Mouse (Mus musculus): ENCODE results near the gene Klb.
"Not testable (repeated sequence)": the region's sequence is repeated elsewhere in the genome, so short reads cannot be mapped to it uniquely, and the experiment has no call there.

Klb gene

GRCm38 (mm10) chr5:65348168-65348567 lies at the start of gene Klb:
TSS of gene Klb (plus strand) at chr5:65348314.
- no peak for DNase-seq (ENCODE audit: low spot score)

- DNase-seq (ENCODE audit: low spot score), result not testable (repeated sequence)
These were observed 48.5 kb upstream of the Klb start for GRCm38 (mm10) chr5:65299623-65300022.

- no peak for DNase-seq (ENCODE audit: low spot score)
These were observed 48.0 kb upstream of the Klb start for GRCm38 (mm10) chr5:65300121-65300520.

- no peak for DNase-seq (ENCODE audit: low spot score)
These were observed 42.6 kb upstream of the Klb start for GRCm38 (mm10) chr5:65305516-65305915.

- DNase-seq (ENCODE audit: low spot score), result no peak
These were observed 39.9 kb upstream of the Klb start for GRCm38 (mm10) chr5:65308208-65308607.

- DNase-seq (ENCODE audit: low spot score), result no peak
These were observed 39.2 kb upstream of the Klb start for GRCm38 (mm10) chr5:65308866-65309265.

- DNase-seq (ENCODE audit: low spot score), result no peak
These were observed 28.9 kb upstream of the Klb start for GRCm38 (mm10) chr5:65319176-65319575.

GRCm38 (mm10) chr5:65322165-65322564 lies 25.9 kb upstream of the Klb start:
- no peak for DNase-seq (ENCODE audit: low spot score)

- no peak for DNase-seq (ENCODE audit: low spot score)
These were observed 23.8 kb upstream of the Klb start for GRCm38 (mm10) chr5:65324271-65324670.

GRCm38 (mm10) chr5:65324758-65325355 lies 23.3 kb upstream of the Klb start:
- DNase-seq (ENCODE audit: low spot score), result no peak

- no peak for DNase-seq (ENCODE audit: low spot score)
These were observed 21.9 kb upstream of the Klb start for GRCm38 (mm10) chr5:65326212-65326611.

- DNase-seq (ENCODE audit: low spot score), result no peak
These were observed 18.1 kb upstream of the Klb start for GRCm38 (mm10) chr5:65329971-65330370.

- no peak for DNase-seq (ENCODE audit: low spot score)
These were observed 13.3 kb upstream of the Klb start for GRCm38 (mm10) chr5:65334788-65335187.

- DNase-seq (ENCODE audit: low spot score), result peak; percentile 83
These were observed 12.6 kb upstream of the Klb start, which contains the start of gene Rfc1 for GRCm38 (mm10) chr5:65335298-65336074. TSS of gene Rfc1 (minus strand) at chr5:65335670.

- DNase-seq (ENCODE audit: low spot score), result no peak
These were observed 12.1 kb upstream of the Klb start for GRCm38 (mm10) chr5:65336075-65336355.

- no peak for DNase-seq (ENCODE audit: low spot score)
These were observed 9.7 kb upstream of the Klb start for GRCm38 (mm10) chr5:65338394-65338793.

- no peak for DNase-seq (ENCODE audit: low spot score)
These were observed 7.9 kb upstream of the Klb start for GRCm38 (mm10) chr5:65340167-65340566.

- DNase-seq (ENCODE audit: low spot score), result no peak
These were observed 2.4 kb downstream of the Klb start for GRCm38 (mm10) chr5:65350508-65350907.

GRCm38 (mm10) chr5:65354097-65354496 lies 6.0 kb downstream of the Klb start:
- DNase-seq (ENCODE audit: low spot score), result no peak

GRCm38 (mm10) chr5:65354985-65355384 lies 6.9 kb downstream of the Klb start:
- no peak for DNase-seq (ENCODE audit: low spot score)

- no peak for DNase-seq (ENCODE audit: low spot score)
These were observed 8.7 kb downstream of the Klb start for GRCm38 (mm10) chr5:65356851-65357250.

GRCm38 (mm10) chr5:65357771-65358170 lies 9.7 kb downstream of the Klb start:
- DNase-seq (ENCODE audit: low spot score), result no peak

GRCm38 (mm10) chr5:65367837-65368236 lies 19.7 kb downstream of the Klb start:
- DNase-seq (ENCODE audit: low spot score), result no peak

GRCm38 (mm10) chr5:65371551-65371950 lies 23.4 kb downstream of the Klb start:
- no peak for DNase-seq (ENCODE audit: low spot score)

Measured in ovary, adult 18-20 months (tissue).